In genomic region chr13:14580392-14580791, GRCm38 (mm10) we compare ENCODE assay signal across 28 mouse cellular contexts. TPM values are rescaled to one million over a fixed set of nuclear protein-coding genes. Genes with fewer than 3 reads are reported as not detected.
"Had no signal": no experiment of that assay in that cellular context is flagged by ENCODE, and none has a peak within 500 bp of the region (broad histone marks: within the 10 kb centered on the region; RNA-seq: fewer than 3 reads in every experiment).

No protein-coding gene starts in this region.

- H3K4me3 ChIP-seq: heart, adult 2 months; heart, embryonic 13.5 days; heart, embryonic 15.5 days; hindbrain, embryonic 13.5 days; hindbrain, embryonic 15.5 days; kidney, embryonic 15.5 days; limb, embryonic 13.5 days; limb, embryonic 15.5 days; liver, embryonic 12.5 days had no signal

- ATAC-seq: hindbrain, postnatal 0 days; intestine, embryonic 16.5 days; liver, embryonic 12.5 days had no signal

- H3K9me3 ChIP-seq: heart, embryonic 15.5 days; hindbrain, embryonic 15.5 days; kidney, embryonic 15.5 days; limb, embryonic 13.5 days; limb, embryonic 15.5 days; liver, embryonic 12.5 days had no signal

- H3K27me3 ChIP-seq: heart, embryonic 13.5 days; heart, embryonic 15.5 days; hindbrain, embryonic 13.5 days; hindbrain, embryonic 15.5 days; kidney, embryonic 15.5 days; limb, embryonic 13.5 days; limb, embryonic 15.5 days; liver, embryonic 12.5 days had no signal

- H3K4me2 ChIP-seq: heart, embryonic 11.5 days; heart, embryonic 13.5 days; heart, embryonic 15.5 days; hindbrain, embryonic 13.5 days; hindbrain, embryonic 15.5 days; kidney, embryonic 15.5 days; limb, embryonic 13.5 days; limb, embryonic 15.5 days; liver, embryonic 12.5 days had no signal

- H3K36me3 ChIP-seq: heart, embryonic 13.5 days; heart, embryonic 15.5 days; hindbrain, embryonic 13.5 days; hindbrain, embryonic 15.5 days; kidney, embryonic 15.5 days; limb, embryonic 13.5 days; limb, embryonic 15.5 days; liver, embryonic 12.5 days had no signal

- H3K27ac ChIP-seq: heart, adult 2 months; heart, embryonic 13.5 days; heart, embryonic 15.5 days; hindbrain, embryonic 13.5 days; hindbrain, embryonic 15.5 days; hindbrain, postnatal 0 days; kidney, embryonic 15.5 days; kidney, postnatal 0 days; limb, embryonic 13.5 days; limb, embryonic 15.5 days; liver, embryonic 12.5 days; liver, embryonic 14.5 days had no signal

- H3K4me1 ChIP-seq: heart, embryonic 13.5 days; heart, embryonic 15.5 days; hindbrain, embryonic 13.5 days; hindbrain, embryonic 15.5 days; kidney, embryonic 15.5 days; limb, embryonic 13.5 days; limb, embryonic 15.5 days; liver, embryonic 12.5 days had no signal

- H3K9ac ChIP-seq: heart, embryonic 13.5 days; heart, embryonic 15.5 days; hindbrain, embryonic 13.5 days; hindbrain, embryonic 15.5 days; kidney, embryonic 15.5 days; limb, embryonic 13.5 days; limb, embryonic 15.5 days; liver, embryonic 12.5 days; liver, embryonic 14.5 days had no signal

- DNase-seq: gastrocnemius, postnatal 14 days; gastrocnemius, postnatal 36 days; heart, adult 11 months; heart, adult 2 months; heart, postnatal 14 days; heart, postnatal 36 days; kidney, adult 11 months; kidney, adult 2 months; kidney, adult 9 months; kidney, postnatal 14 days; kidney, postnatal 36 days; layer of hippocampus, postnatal 36 days; left cerebral cortex, postnatal 4 days had no signal

RNA-seq across cellular contexts. Expression of gene Hecw1, which starts 57.4 kb away (rescaled TPM):
- total RNA-seq: hematopoietic stem cell, adult 5-6 weeks; liver, adult 2 months had no signal
- polyA plus RNA-seq: liver, adult 2 months had no signal
